Mouse (Mus musculus) mouse embryonic stem cell (cell line): ENCODE measurements around the gene Foxp1.

ENCODE experiments used
- in situ Hi-C, 2 experiments: fragments of 300-500 bp; cut with MboI; formaldehyde crosslinking; loops; 1 replicate in 1 of 2; 3 replicates in 1 of 2; pipeline ENCODE4 v1.14.3; 2019 to 2020; ENCODE audit warnings: low sequenced_read_pairs in 2 of 2, low pct_unique_long_range_greater_than_20kb in 1 of 2, mixed read lengths in 1 of 2; ENCODE audit not compliant: unreplicated experiment in 1 of 2

Gene Foxp1

DNA sequence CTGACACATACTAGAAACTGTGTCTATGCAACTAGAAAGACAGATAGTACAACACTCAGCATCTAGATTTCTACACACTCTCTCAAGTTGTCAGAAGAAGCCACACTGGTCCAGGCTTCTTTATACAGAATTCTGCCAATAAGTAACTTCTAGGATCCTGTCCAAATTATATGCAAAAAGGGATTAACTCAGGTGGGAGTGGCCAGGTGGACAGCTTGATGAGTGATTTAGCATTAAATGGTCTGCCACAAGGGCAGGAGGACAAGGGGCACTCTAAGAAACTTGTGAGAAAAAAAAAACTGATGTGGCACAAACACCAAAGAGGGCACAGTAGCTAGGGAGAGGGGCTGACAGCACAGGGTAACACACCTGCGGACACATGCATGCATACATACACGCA lies 196.6 kb downstream of the Foxp1 start:
- in situ Hi-C loops = no loop called here

GRCm38 (mm10) chr6:99325461-99325860 lies 197.1 kb downstream of the Foxp1 start:
- in situ Hi-C loops = no loop called here

DNA sequence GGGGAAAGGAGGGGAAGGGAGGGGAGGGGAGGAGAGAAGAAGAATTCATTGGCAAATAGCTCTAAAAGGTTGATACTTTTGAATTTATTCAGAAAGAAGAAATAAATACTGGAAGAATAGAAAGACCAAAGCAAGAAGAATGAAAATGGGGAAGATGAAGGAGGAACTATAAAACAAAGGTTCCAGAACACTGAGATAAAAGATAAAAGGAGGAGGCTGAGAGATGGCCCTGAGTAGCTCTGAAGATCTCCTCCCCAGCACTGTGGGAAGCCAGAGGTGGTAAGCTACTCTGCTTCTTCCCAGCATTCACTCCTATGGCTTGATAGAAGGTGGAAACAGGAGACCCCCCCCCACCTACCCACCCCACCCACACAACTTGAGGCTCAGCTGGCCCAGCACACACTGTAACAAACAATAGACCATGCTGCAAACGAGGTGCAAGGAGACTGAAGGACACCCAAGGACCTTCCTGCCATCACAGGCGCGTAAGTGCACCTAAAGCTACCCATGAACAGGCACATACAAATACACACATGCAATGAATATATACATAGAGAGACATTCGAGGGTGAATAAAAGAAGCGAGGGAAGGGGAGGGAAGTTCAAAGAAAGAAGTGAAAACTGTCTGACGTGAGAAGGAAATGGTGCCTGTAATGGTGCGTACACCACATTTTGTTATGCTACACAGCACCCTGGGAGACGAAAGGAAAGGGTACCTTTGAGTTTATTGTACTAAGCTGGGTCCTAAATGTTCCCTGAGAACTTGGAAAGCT lies 200.2 kb downstream of the Foxp1 start:
- in situ Hi-C loops = no loop called here

GRCm38 (mm10) chr6:99320444-99320843 lies 202.1 kb downstream of the Foxp1 start:
- in situ Hi-C loops = no loop called here

DNA sequence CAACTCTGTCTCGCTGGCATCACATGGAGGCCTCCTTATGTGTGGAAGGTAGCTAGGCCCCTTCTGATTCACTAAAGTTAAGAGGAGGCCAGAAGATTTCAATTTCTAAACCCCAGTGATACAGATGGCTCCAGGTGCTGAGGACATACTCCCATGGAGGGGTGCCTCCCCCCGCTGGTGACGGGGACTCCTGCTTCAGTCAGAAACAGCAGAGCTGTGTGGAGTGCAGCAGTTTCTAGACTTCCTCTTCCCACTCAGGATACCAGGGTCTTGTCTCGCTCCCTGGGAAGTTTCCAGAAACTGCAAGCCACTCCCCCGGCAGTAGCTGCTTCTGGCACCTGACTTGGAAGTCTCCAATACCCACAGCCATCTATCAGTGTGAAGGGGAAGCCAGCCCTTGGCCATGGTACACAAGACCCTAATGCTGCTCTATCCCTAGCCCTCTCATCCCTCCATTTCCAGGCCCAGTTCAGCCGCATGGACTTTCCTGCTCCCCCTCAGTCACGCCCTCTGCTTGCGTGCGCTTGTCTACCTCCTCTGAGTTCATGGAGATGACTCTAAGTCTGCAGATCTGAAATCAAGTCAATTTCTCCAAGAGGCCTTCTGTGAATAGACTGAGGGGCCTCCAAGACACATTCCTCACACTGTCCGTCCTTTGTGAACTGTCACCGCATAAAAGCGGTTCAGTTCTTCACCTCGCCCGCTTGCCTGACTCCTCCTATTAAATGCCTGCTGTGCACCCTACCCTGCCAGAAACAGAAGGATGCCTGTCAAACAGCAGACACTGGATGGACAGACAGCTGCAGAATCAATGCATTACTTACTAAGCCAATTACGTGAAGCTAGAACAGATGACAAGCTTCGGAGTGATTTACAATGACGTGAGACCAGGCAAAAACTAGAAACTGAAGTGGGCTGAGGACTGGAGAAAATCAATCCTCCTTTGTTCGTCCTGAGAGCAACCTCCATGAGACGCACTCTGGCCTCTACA lies 202.8 kb downstream of the Foxp1 start:
- in situ Hi-C loops = no loop called here

GRCm38 (mm10) chr6:99314746-99315145 lies 207.8 kb downstream of the Foxp1 start:
- in situ Hi-C loops = no loop called here

DNA sequence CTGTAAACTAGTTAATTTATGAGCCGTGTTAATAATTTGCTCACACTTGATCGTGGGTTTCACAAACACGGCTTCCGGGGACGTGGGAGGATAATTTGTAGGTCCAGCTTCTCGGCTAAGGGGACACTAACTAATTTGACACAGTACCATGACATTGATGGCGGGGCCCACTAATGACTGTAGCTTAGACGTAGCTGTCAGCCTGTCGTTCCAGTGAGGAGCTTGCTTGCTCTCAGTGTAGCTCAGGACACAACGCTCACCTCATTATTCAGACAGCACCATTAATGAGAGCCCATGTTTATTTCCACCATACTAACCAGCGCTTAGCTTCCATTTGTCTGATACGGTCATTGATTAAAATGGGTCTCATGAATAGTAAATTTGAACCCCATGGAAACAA lies 212.0 kb downstream of the Foxp1 start:
- in situ Hi-C loops = no loop called here

- in situ Hi-C loops = no loop called here
Measured at GRCm38 (mm10) chr6:99310171-99310500, 212.4 kb downstream of the Foxp1 start.

DNA sequence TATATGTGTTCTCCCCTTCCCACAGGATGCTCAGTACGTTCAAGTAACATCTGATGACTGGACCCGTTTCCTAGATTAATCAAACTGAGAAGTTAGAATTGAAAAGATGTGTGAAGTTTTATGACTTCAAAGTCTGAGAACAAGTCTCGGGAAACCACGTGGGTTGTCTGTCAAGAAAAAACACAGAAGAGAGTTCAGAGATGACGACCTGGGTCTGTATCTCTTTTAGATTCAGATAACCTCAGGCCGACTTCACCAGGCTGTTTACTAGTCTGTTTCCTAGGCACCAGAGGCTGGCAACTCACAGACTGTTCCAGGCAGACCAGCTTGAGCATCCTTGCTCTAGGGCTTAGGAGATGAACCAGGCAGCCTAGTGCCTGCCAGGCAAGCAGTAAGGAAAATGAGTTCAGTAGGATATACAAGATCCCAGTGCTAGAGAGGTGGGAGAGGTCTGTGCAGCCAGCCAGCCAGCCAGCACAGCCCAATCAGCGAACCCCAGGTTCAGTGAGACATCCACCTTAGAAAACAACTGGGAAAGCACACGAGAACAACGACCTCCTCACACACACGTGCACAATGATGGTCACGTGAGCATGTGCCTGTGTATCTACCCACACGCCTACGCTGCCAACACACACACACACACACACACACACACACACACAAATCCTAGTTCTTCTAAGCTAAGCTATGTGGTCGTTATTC lies 212.9 kb downstream of the Foxp1 start:
- in situ Hi-C loops = no loop called here

DNA sequence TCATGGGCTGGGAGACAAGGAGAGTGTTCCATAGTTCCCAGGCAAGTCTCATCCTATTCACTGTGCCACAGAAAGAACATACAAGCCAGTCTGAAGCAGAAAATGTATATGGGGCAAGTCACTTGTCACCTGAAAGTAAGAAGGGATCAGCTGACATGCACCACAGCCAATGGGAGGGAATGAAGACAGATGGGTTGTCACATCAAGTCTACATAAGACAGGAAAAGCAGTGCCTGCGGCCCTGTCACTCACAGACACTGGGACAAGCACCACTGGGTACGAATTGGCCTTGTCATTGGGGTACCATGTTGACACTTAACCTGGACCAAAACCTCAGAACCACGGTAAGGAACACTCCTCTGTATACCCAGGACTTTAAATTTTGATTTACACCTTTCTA lies 216.8 kb downstream of the Foxp1 start:
- in situ Hi-C loops = no loop called here

DNA sequence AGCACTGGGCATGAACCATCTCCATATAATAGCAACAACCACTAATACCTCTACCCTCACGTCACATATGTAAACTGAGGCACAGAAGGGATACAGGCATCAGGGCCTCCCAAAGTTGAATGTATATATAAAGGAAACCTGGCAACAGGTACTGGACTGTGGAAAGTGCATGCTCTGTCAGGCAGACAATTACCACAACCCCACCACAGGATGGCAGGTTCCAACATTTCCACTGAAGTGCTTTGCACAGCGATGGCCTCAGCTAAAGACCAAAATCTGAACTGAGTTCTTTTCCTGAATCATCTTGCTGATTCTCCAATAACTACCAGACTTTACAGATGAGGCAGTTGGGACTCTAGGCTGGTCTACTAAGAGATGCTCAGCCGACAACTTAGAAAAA lies 217.3 kb downstream of the Foxp1 start:
- in situ Hi-C loops = no loop called here

DNA sequence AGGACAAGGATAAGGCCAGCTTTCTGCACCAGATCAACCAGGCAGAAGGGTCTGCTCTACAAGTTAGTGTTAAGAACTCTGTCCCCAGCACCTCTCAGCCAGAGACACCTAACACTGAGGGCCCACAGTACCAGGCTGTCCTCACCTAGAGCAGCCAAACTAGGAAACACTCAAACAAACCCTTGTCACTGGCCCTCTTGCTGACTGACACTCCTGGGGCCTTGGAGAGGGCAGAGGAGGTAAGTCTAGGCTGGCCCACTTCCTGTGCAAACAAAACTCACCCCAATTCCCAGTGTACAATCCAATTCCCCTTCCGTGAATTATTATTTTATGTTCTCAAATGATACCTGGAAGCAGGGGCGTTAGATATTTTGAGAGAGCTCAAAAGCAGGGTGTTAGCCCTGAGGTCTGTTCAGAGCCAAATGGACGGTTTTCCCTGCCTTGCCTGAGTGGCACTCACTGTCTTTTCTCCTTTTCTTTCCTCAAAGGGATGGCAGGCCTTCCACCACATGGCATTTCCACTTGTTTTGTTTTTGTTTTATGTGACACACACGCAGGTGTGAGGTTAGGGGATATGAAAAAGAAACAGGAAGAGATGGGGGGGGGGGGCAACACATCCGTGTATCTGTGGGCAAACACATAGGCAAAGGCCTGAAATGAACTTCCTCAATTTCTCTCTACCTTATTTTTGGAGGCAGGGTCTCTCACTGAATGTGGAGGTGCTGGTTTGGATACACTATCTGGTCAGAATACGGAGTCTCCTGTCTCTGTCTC lies 219.7 kb downstream of the Foxp1 start:
- in situ Hi-C loops = no loop called here

- in situ Hi-C loops = no loop called here
Measured at GRCm38 (mm10) chr6:99301923-99302322, 220.6 kb downstream of the Foxp1 start.

GRCm38 (mm10) chr6:99300235-99300634 lies 222.3 kb downstream of the Foxp1 start:
- in situ Hi-C loops = no loop called here

- in situ Hi-C loops = no loop called here
Measured at GRCm38 (mm10) chr6:99299196-99299595, 223.3 kb downstream of the Foxp1 start.

GRCm38 (mm10) chr6:99297535-99297934 lies 225.0 kb downstream of the Foxp1 start:
- in situ Hi-C loops = no loop called here

GRCm38 (mm10) chr6:99295495-99295894 lies 227.0 kb downstream of the Foxp1 start:
- in situ Hi-C loops = no loop called here

DNA sequence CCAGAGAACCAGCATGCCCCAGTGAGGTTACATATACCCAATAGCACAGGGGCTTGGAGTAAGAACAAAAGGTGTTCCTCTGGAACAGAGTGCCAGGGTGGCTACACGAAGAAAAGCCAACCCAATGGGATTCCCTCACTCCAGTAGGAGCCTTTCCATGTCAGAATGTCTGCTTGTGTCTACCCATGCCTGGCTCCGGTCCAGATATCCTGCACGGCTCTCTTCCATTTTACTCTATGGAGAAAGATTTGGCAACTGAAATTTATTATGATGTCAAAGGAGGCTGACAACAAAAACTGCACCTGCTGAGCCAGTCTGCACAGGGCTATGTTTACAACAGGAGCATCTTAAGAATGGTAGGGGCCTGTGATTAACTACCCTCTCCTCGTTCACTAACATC lies 233.3 kb downstream of the Foxp1 start:
- in situ Hi-C loops = no loop called here
